Mouse (Mus musculus) CH12.LX (cell line): Measurements from ENCODE around the gene Adamtsl3. TPM values are rescaled to one million over a fixed set of nuclear protein-coding genes. Genes with fewer than 3 reads are reported as not detected.

ENCODE experiments used
- DNase-seq: peaks from one replicate; pipeline ENCODE4 v3.0.0-alpha.2; 2013; ENCODE audit errors: extremely low read depth
- H3K27ac ChIP-seq: 2 replicates; pipeline ENCODE4 v1.5.1; 2012; ENCODE audit warnings: low read depth, mild to moderate bottlenecking, control low read depth, moderate library complexity; ENCODE audit not compliant: insufficient read depth
- H3K27me3 ChIP-seq: replicated peaks from 2 replicates; pipeline ENCODE3; 2012; ENCODE audit warnings: inconsistent platforms
- H3K36me3 ChIP-seq, 2 experiments: replicated peaks in 1 of 2; 2 replicates each; pipeline versions ENCODE3 to v1.6.1; 2012; ENCODE audit warnings: inconsistent platforms in 1 of 2, low read length in 1 of 2, mild to moderate bottlenecking in 1 of 2, mixed read lengths in 1 of 2, moderate library complexity in 1 of 2; ENCODE audit not compliant: control insufficient read depth in 1 of 2, insufficient read depth in 1 of 2
- H3K4me1 ChIP-seq, 2 experiments: 2 replicates each; pipeline ENCODE4 v1.6.1; 2012; ENCODE audit warnings: inconsistent platforms in 1 of 2, moderate library complexity in 1 of 2; ENCODE audit not compliant: insufficient read depth in 2 of 2, control insufficient read depth in 1 of 2
- H3K4me2 ChIP-seq: 2 replicates; pipeline ENCODE4 v1.6.1; 2012; ENCODE audit warnings: low read depth, mild to moderate bottlenecking, control low read depth; ENCODE audit not compliant: poor library complexity, insufficient read depth, severe bottlenecking
- H3K4me3 ChIP-seq, 3 experiments: fragments of 150-350 bp in 1 of 3; sonication (generic) in 1 of 3; replicated peaks in 1 of 3; 2 replicates each; pipeline versions ENCODE3 to v1.5.1; 2011 to 2012; ENCODE audit warnings: low read depth in 2 of 3, low read length in 2 of 3, mild to moderate bottlenecking in 2 of 3, moderate library complexity in 2 of 3, control low read depth in 1 of 3, improper control_type of control experiment in 1 of 3, inconsistent platforms in 1 of 3, mixed read lengths in 1 of 3; ENCODE audit not compliant: poor library complexity in 1 of 3
- H3K79me2 ChIP-seq: replicated peaks from 2 replicates; pipeline ENCODE4 v1.6.1; 2012; ENCODE audit warnings: mild to moderate bottlenecking, moderate library complexity; ENCODE audit not compliant: control insufficient read depth, poor library complexity, insufficient read depth, severe bottlenecking; ENCODE audit errors: extremely low read depth
- H3K9ac ChIP-seq: 2 replicates; pipeline ENCODE4 v1.6.1; 2012; ENCODE audit warnings: low read depth, mild to moderate bottlenecking, control low read depth, moderate library complexity; ENCODE audit not compliant: insufficient read depth
- H3K9me3 ChIP-seq: replicated peaks from 2 replicates; pipeline ENCODE3; 2012; ENCODE audit warnings: low read length, inconsistent platforms, mixed read lengths
- CHD1 ChIP-seq: IDR thresholded peaks from 2 replicates; pipeline ENCODE4 v1.6.1; 2012; ENCODE audit warnings: low read depth, low read length, improper control_type of control experiment, inconsistent platforms
- CHD2 ChIP-seq: IDR thresholded peaks from 2 replicates; pipeline ENCODE4 v1.6.1; 2011; ENCODE audit warnings: low read length, improper control_type of control experiment
- E2F4 ChIP-seq: IDR thresholded peaks from 2 replicates; pipeline ENCODE4 v1.6.1; 2011; ENCODE audit warnings: low read depth, low read length, improper control_type of control experiment; ENCODE audit not compliant: insufficient replicate concordance
- EP300 ChIP-seq: IDR thresholded peaks from 2 replicates; pipeline ENCODE4 v1.6.1; 2011; ENCODE audit warnings: low read length, improper control_type of control experiment
- ETS1 ChIP-seq: conservative IDR thresholded peaks from 2 replicates; pipeline ENCODE4 v1.6.1; 2012; ENCODE audit warnings: low read depth, mild to moderate bottlenecking, inconsistent platforms, low read length, improper control_type of control experiment, moderate library complexity
- HCFC1 ChIP-seq: IDR thresholded peaks from 2 replicates; pipeline ENCODE4 v1.6.1; 2012; ENCODE audit warnings: low read depth, mild to moderate bottlenecking, inconsistent platforms, low read length, improper control_type of control experiment
- IRF4 ChIP-seq: IDR thresholded peaks from 2 replicates; pipeline ENCODE4 v1.6.1; 2014; ENCODE audit warnings: low read depth, mild to moderate bottlenecking, inconsistent platforms, low read length, improper control_type of control experiment
- JUND ChIP-seq: conservative IDR thresholded peaks from 2 replicates; pipeline ENCODE4 v1.6.1; 2011; ENCODE audit warnings: low read depth, low read length, improper control_type of control experiment
- KAT2A ChIP-seq: IDR thresholded peaks from 2 replicates; pipeline ENCODE4 v1.6.1; 2012; ENCODE audit warnings: low read length, improper control_type of control experiment, inconsistent platforms; ENCODE audit not compliant: insufficient replicate concordance
- MAZ ChIP-seq: IDR thresholded peaks from 2 replicates; pipeline ENCODE4 v1.6.1; 2012; ENCODE audit warnings: low read depth, mild to moderate bottlenecking, inconsistent platforms, low read length, improper control_type of control experiment, moderate library complexity
- MXI1 ChIP-seq: IDR thresholded peaks from 2 replicates; pipeline ENCODE4 v1.6.1; 2011; ENCODE audit warnings: mild to moderate bottlenecking, low read depth, low read length, improper control_type of control experiment
- MYC ChIP-seq: IDR thresholded peaks from 2 replicates; pipeline ENCODE4 v1.6.1; 2011; ENCODE audit warnings: low read depth, mild to moderate bottlenecking, improper control_type of control experiment, low read length
- RCOR1 ChIP-seq: conservative IDR thresholded peaks from 2 replicates; pipeline ENCODE4 v1.6.1; 2012; ENCODE audit warnings: low read depth, mild to moderate bottlenecking, inconsistent platforms, low read length, improper control_type of control experiment
- SMC3 ChIP-seq: IDR thresholded peaks from 2 replicates; pipeline ENCODE4 v1.6.1; 2011; ENCODE audit warnings: low read depth, low read length, improper control_type of control experiment
- TCF12 ChIP-seq: IDR thresholded peaks from 2 replicates; pipeline ENCODE4 v1.6.1; 2014; ENCODE audit warnings: low read depth, mild to moderate bottlenecking, inconsistent platforms, low read length, improper control_type of control experiment
- UBTF ChIP-seq: IDR thresholded peaks from 2 replicates; pipeline ENCODE4 v1.6.1; 2012; ENCODE audit warnings: low read depth, mild to moderate bottlenecking, inconsistent platforms, low read length, improper control_type of control experiment, moderate library complexity
- USF1 ChIP-seq: IDR thresholded peaks from 2 replicates; pipeline ENCODE4 v1.6.1; 2014; ENCODE audit warnings: low read depth, mild to moderate bottlenecking, inconsistent platforms, low read length, improper control_type of control experiment
- ZC3H11A ChIP-seq: IDR thresholded peaks from 2 replicates; pipeline ENCODE4 v1.6.1; 2012; ENCODE audit warnings: low read depth, mild to moderate bottlenecking, inconsistent platforms, low read length, improper control_type of control experiment
- ZKSCAN1 ChIP-seq: IDR thresholded peaks from 2 replicates; pipeline ENCODE4 v1.6.1; 2012; ENCODE audit warnings: low read depth, inconsistent platforms, low read length, improper control_type of control experiment, borderline replicate concordance
- ZMIZ1 ChIP-seq: IDR thresholded peaks from 2 replicates; pipeline ENCODE4 v1.6.1; 2012; ENCODE audit warnings: low read depth, mild to moderate bottlenecking, inconsistent platforms, low read length, improper control_type of control experiment
- dilution Hi-C: fragments of 300-500 bp; cut with MboI; formaldehyde crosslinking; loops from 2 replicates; pipeline ENCODE4 v1.14.3; 2020; ENCODE audit warnings: low sequenced_read_pairs; ENCODE audit not compliant: extremely low pct_unique_long_range_greater_than_20kb, extremely low pct_ligation_motif_present
- in situ Hi-C: fragments of 300-500 bp; cut with MboI; formaldehyde crosslinking; loops from 3 replicates; pipeline ENCODE4 v1.14.3; 2019; ENCODE audit warnings: low sequenced_read_pairs, low pct_ligation_motif_present, low pct_unique_long_range_greater_than_20kb, mixed read lengths
- polyA plus RNA-seq: library from polyadenylated mRNA; unstranded; fragments of >175 nt; gene quantifications from 2 replicates; pipeline ENCODE4 v1.2.1, GENCODE M21; 2012; ENCODE audit warnings: low read depth; ENCODE audit not compliant: insufficient read length
- total RNA-seq, 2 experiments: library from RNA; depleted of rRNA; stranded (reverse); fragments of 300-350 nt in 1 of 2; fragments of >200 nt in 1 of 2; gene quantifications; 2 replicates each; pipeline ENCODE4 v1.2.3; 2012 to 2014

Adamtsl3 gene
- total and polyA plus RNA-seq, 3 experiments = not detected

DNA sequence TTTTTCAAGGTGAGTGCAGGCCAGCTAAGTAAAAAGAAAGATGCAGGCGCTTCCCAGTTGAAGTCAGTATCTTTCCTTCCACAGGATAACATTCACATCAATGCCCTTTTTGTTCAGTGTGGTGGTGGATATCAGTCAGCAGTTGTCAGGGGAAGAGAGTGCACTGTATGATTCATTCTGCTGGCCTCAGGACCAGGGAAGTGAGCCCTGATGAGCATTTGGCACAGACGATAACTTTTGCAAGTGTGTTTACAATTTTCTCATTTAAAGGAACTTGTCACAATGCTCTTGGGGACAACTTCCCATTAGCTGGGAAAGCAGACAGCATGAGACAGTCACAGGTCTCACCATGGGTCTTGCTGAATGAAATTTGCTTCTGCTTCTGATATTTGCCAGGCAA lies 122.9 kb downstream of the Adamtsl3 start:
- Histone ChIP-seq H3K79me2 (no peaks in the 10 kb centered on the region), H3K9me3 (no peaks in the 10 kb centered on the region), H3K4me3 (no peak overlapping the region), H3K27ac (no peak overlapping the region), H3K27me3 (no peaks in the 10 kb centered on the region), H3K9ac (no peak overlapping the region), H3K4me1 (no peaks in the 10 kb centered on the region), H3K4me2 (no peak overlapping the region), H3K36me3 (no peaks in the 10 kb centered on the region)
- DNase-seq = no peak
- TF ChIP-seq CHD1 = no peak
- no peak for TF ChIP-seq IRF4
- no peak for TF ChIP-seq UBTF
- no peak for TF ChIP-seq MXI1
- no peak for TF ChIP-seq KAT2A
- TF ChIP-seq RCOR1 = no peak
- no peak for TF ChIP-seq CHD2
- TF ChIP-seq E2F4 = no peak
- no peak for TF ChIP-seq ETS1
- TF ChIP-seq TCF12 = no peak
- TF ChIP-seq ZKSCAN1 = no peak
- TF ChIP-seq EP300 = no peak
- no peak for TF ChIP-seq USF1
- dilution Hi-C loops = no loop called here
- in situ Hi-C loops = no loop called here

GRCm38 (mm10) chr7:82462921-82463523 lies 127.5 kb downstream of the Adamtsl3 start:
- H3K4me3 ChIP-seq = no peak overlapping the region
- TF ChIP-seq CHD1 (no peak), MAZ (no peak), JUND (no peak), UBTF (no peak), MXI1 (no peak), USF1 (no peak), ZMIZ1 (no peak), E2F4 (no peak), HCFC1 (no peak), ZKSCAN1 (no peak), TCF12 (no peak), RCOR1 (no peak), MYC (no peak), ZC3H11A (no peak), SMC3 (no peak), KAT2A (no peak)
- no peak overlapping the region for H3K9ac ChIP-seq
- in situ Hi-C loops (no loop called here), dilution Hi-C loops (no loop called here)
- H3K27me3 ChIP-seq = peaks cover 1% of the 10 kb centered on the region
- H3K36me3 ChIP-seq = no peaks in the 10 kb centered on the region
- H3K27ac ChIP-seq = no peak overlapping the region
- no peaks in the 10 kb centered on the region for H3K4me1 ChIP-seq
- H3K4me2 ChIP-seq = no peak overlapping the region
- H3K79me2 ChIP-seq = no peaks in the 10 kb centered on the region
- H3K9me3 ChIP-seq = no peaks in the 10 kb centered on the region
- no peak for DNase-seq
